Mouse (Mus musculus): Measurements from ENCODE around the gene Prima1. TPM values are rescaled to one million over a fixed set of nuclear protein-coding genes. Genes with fewer than 3 reads are reported as not detected.

The Prima1 gene
- polyA plus RNA-seq, 1 experiment: 0.18 TPM

DNA sequence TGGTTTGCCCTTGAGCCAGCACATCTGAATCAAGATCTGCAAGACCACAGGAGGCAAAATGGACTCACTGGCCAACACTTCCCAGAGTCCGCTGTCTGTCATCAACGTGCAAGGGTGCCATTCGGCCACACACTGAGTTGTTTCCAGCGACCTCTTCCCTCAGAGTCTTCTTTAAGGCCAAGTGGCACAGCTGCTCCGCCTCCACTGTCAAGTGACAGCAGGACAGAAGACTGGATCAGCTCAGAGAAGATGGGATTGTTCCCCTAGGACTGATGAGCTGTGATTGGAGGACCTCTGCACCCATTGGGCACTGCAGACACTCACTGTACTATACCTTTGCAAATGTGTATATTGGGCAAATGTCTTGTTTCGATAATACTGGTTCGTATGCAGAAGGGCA is 54.9 kb downstream of the Prima1 start:
- Histone ChIP-seq H3K27me3 (ENCODE audit: control insufficient read depth, insufficient read depth, low read length) (no peaks in the 10 kb centered on the region), H3K27ac (ENCODE audit: insufficient read depth, low read depth, low read length) (no peak overlapping the region), H3K4me1 (ENCODE audit: control insufficient read depth, insufficient read depth, insufficient read length, low read length) (no peaks in the 10 kb centered on the region), H3K4me3 (ENCODE audit: low read depth, low read length) (no peak overlapping the region), H3K36me3 (ENCODE audit: control insufficient read depth, insufficient read depth, low read length) (no peaks in the 10 kb centered on the region)
- 84% methylated on average over 7 of the region's 7 CpGs for WGBS
- no peak for TF ChIP-seq POLR2A (IDR thresholded peaks at IDR 0.05; ENCODE audit: low read depth, low read length)
- no peak for TF ChIP-seq CTCF (IDR thresholded peaks at IDR 0.05; ENCODE audit: extremely low read depth, insufficient read length, insufficient replicate concordance, low read depth, low read length)

DNA sequence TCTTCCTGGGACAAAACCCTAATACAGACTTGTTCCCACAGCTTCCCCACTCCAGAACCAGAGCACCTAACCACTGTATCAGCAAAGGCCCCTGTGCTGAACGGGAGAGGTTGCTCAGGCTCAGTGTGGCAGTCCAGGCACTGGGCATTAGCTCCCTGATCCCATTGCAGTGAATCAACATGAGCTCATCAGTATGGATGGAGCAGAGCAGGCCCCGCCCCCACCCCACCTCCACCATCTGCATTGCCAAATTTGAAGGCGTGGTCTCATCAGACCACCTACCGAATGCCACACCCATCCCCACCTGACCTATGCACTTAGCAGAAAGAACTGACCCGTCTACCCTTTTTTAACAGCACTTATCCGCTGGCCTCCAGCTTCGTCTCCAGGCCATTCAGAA is 58.9 kb downstream of the Prima1 start:
- WGBS: 23% methylated on average over 7 of the region's 7 CpGs
- Histone ChIP-seq H3K4me1 (ENCODE audit: control insufficient read depth, insufficient read depth, insufficient read length, low read length) (no peaks in the 10 kb centered on the region), H3K36me3 (ENCODE audit: control insufficient read depth, insufficient read depth, low read length) (no peaks in the 10 kb centered on the region), H3K27me3 (ENCODE audit: control insufficient read depth, insufficient read depth, low read length) (no peaks in the 10 kb centered on the region), H3K27ac (ENCODE audit: insufficient read depth, low read depth, low read length) (no peak overlapping the region), H3K4me3 (ENCODE audit: low read depth, low read length) (no peak overlapping the region)
- TF ChIP-seq CTCF (IDR thresholded peaks at IDR 0.05; ENCODE audit: extremely low read depth, insufficient read length, insufficient replicate concordance, low read depth, low read length) (no peak), POLR2A (IDR thresholded peaks at IDR 0.05; ENCODE audit: low read depth, low read length) (no peak)

DNA sequence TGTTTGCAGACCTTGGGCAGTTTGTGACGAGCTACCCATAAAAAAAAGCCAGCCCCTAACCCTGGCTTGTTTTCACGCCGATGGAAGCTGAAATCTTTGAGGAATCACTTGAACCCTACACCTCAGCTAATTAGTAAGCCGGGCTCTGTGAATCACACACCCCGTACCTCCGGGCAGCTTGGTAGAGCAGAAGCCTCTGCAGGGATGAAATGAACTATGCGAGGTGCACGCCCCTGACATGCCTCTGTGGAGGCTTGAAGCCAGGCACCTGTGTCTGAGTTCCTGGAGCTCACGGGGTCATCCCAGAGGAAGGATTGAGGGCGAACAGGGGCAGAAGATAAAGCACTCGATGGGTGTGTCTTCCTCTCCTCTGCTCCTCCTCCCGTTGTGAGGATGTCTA is 73.1 kb downstream of the Prima1 start:
- TF ChIP-seq POLR2A (IDR thresholded peaks at IDR 0.05; ENCODE audit: low read depth, low read length) (no peak), CTCF (IDR thresholded peaks at IDR 0.05; ENCODE audit: extremely low read depth, insufficient read length, insufficient replicate concordance, low read depth, low read length) (no peak)
- WGBS: 46% methylated on average over 12 of the region's 12 CpGs
- no peaks in the 10 kb centered on the region; the same call in 1 of the 2 replicates for H3K27me3 ChIP-seq (ENCODE audit: control insufficient read depth, insufficient read depth, low read length)

DNA sequence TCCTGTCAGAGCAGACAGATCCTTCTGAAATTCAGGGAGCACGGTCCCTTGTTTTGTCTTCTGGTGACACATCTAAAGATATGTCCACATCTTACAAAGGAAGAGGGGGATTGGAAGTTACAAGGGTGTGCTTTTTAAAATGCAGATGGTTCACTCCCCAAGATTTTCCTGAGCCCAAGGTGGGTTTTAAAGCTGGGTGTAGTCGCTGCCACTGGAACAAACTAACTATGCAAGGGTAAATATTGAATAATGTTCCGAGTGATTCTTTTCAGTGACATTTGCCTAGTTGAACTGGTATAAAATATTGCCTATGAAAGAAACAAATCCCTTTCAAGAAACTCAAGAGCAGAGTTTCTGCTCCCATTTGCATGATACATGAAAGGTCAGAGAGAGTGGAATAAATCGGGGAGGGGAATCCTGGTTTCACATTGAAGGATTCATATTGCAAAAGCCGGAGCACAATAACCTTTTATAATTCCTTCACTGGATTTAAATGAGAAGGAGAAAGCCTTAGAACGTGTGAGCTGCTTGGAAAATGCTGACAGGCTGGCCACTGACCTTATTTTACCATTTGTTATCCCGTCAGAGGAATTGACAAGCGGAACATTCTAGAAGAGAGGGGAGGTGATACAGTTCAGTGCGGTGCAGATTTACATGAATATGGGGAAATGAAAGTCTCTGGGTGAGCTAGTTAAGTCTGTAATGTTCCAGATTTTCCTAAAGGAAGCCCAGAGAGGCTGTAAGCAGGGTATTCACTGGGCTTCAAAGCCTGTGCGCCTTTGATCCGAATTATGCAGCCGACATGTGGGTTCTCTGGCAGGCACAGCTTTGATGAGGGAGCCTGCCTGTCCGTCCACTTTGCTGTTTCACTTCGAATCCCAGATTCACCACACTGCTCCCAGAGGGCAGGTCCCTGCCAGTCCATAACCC is 77.6 kb downstream of the Prima1 start:
- H3K27me3 ChIP-seq (ENCODE audit: control insufficient read depth, insufficient read depth, low read length): no peaks in the 10 kb centered on the region; the same call in 1 of the 2 replicates
- WGBS: 72% methylated on average over 14 of the region's 14 CpGs
- TF ChIP-seq CTCF (IDR thresholded peaks at IDR 0.05; ENCODE audit: extremely low read depth, insufficient read length, insufficient replicate concordance, low read depth, low read length): no peak
- TF ChIP-seq POLR2A (IDR thresholded peaks at IDR 0.05; ENCODE audit: low read depth, low read length): no peak
- H3K4me1 ChIP-seq (ENCODE audit: control insufficient read depth, insufficient read depth, insufficient read length, low read length): no peaks in the 10 kb centered on the region
- no peak overlapping the region for H3K27ac ChIP-seq (ENCODE audit: insufficient read depth, low read depth, low read length)
- no peak overlapping the region for H3K4me3 ChIP-seq (ENCODE audit: low read depth, low read length)
- no peaks in the 10 kb centered on the region for H3K36me3 ChIP-seq (ENCODE audit: control insufficient read depth, insufficient read depth, low read length)

More for the DNA sequence above, 73.1 kb downstream of the Prima1 start:
- H3K4me3 ChIP-seq (ENCODE audit: low read depth, low read length): no peak overlapping the region
- H3K4me1 ChIP-seq (ENCODE audit: control insufficient read depth, insufficient read depth, insufficient read length, low read length): no peaks in the 10 kb centered on the region
- no peak overlapping the region for H3K27ac ChIP-seq (ENCODE audit: insufficient read depth, low read depth, low read length)
- no peaks in the 10 kb centered on the region for H3K36me3 ChIP-seq (ENCODE audit: control insufficient read depth, insufficient read depth, low read length)

DNA sequence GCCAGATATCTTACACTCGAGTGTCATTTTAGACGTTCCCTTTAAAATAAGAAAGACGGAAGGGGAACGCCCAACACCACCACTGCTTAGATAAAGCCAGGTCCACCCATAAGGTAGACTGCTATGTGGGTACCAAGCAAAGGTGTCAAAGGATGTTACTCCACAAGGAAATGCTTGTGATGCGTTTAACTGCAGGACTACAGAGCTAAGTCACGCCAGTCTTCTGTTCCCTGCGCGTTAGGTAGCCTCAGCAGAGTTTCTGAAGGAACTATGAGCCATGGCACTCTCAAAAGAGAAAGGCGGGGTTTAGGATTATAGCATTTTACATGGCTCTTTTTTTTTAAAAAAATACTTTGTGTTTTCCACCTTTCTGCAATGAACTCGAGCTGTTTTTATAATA is 78.4 kb downstream of the Prima1 start:
- H3K27ac ChIP-seq (ENCODE audit: insufficient read depth, low read depth, low read length): no peak overlapping the region
- no peaks in the 10 kb centered on the region for H3K36me3 ChIP-seq (ENCODE audit: control insufficient read depth, insufficient read depth, low read length)
- no peaks in the 10 kb centered on the region; the same call in 1 of the 2 replicates for H3K27me3 ChIP-seq (ENCODE audit: control insufficient read depth, insufficient read depth, low read length)
- 78% methylated on average over 10 of the region's 10 CpGs for WGBS
- H3K4me1 ChIP-seq (ENCODE audit: control insufficient read depth, insufficient read depth, insufficient read length, low read length): no peaks in the 10 kb centered on the region
- no peak overlapping the region for H3K4me3 ChIP-seq (ENCODE audit: low read depth, low read length)
- TF ChIP-seq CTCF (IDR thresholded peaks at IDR 0.05; ENCODE audit: extremely low read depth, insufficient read length, insufficient replicate concordance, low read depth, low read length): no peak
- TF ChIP-seq POLR2A (IDR thresholded peaks at IDR 0.05; ENCODE audit: low read depth, low read length): no peak

DNA sequence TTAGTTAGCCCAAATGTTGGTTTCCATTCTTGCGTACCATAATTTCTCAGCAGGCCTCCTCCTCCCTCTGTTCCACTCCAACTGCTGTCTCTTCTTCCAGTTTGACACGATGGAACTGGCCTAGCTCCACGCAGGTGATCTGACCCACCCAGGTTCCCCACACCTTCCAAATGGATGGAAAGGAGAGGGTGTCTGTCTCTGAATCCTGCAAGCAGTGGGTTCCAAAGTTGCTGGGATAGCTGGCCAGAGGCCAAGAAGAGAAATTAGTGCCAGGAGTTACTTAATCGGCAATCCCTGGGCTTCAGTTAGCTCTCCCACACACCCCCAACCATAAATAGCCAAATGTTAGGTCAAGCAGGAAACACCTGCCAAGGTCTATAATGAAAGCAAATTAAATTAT is 81.2 kb downstream of the Prima1 start:
- Histone ChIP-seq H3K36me3 (ENCODE audit: control insufficient read depth, insufficient read depth, low read length) (no peaks in the 10 kb centered on the region), H3K4me1 (ENCODE audit: control insufficient read depth, insufficient read depth, insufficient read length, low read length) (no peaks in the 10 kb centered on the region), H3K27me3 (ENCODE audit: control insufficient read depth, insufficient read depth, low read length) (no peaks in the 10 kb centered on the region; the same call in 1 of the 2 replicates), H3K27ac (ENCODE audit: insufficient read depth, low read depth, low read length) (no peak overlapping the region), H3K4me3 (ENCODE audit: low read depth, low read length) (no peak overlapping the region)
- TF ChIP-seq POLR2A (IDR thresholded peaks at IDR 0.05; ENCODE audit: low read depth, low read length) (no peak), CTCF (IDR thresholded peaks at IDR 0.05; ENCODE audit: extremely low read depth, insufficient read length, insufficient replicate concordance, low read depth, low read length) (no peak)
- 69% methylated on average over 4 of the region's 4 CpGs for WGBS

DNA sequence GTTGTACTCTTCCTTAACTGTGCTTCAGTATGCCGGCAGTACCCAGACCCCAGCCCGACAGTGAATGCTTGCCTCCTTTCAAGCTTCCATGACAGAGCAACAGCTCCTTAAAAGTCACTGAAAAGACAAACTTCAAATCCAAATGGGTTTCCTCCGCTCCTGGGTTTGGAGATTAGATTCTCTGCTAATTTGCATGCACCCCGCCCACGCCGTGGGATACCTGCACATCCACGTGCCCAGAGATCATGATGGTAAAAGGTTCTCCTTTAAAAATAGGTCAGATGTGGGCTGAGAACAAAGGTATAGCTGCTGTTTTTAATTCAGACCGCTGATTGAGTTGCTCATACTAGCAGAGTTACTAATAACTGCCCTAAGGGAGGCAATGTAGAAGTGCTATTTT is 82.9 kb downstream of the Prima1 start:
- Histone ChIP-seq H3K4me1 (ENCODE audit: control insufficient read depth, insufficient read depth, insufficient read length, low read length) (no peaks in the 10 kb centered on the region), H3K36me3 (ENCODE audit: control insufficient read depth, insufficient read depth, low read length) (no peaks in the 10 kb centered on the region), H3K27ac (ENCODE audit: insufficient read depth, low read depth, low read length) (no peak overlapping the region), H3K27me3 (ENCODE audit: control insufficient read depth, insufficient read depth, low read length) (no peaks in the 10 kb centered on the region), H3K4me3 (ENCODE audit: low read depth, low read length) (no peak overlapping the region)
- WGBS: 57% methylated on average over 8 of the region's 8 CpGs
- TF ChIP-seq POLR2A (IDR thresholded peaks at IDR 0.05; ENCODE audit: low read depth, low read length) (no peak), CTCF (IDR thresholded peaks at IDR 0.05; ENCODE audit: extremely low read depth, insufficient read length, insufficient replicate concordance, low read depth, low read length) (no peak)
